Mouse (Mus musculus) embryo, embryonic 10.5 days (tissue): ENCODE measurements at regions not wholly inside any gene's neighbourhood (a gene's known extent, or its start where the extent isn't known, plus 50 kb on each side); places are given as distances from the start of the nearest gene placed in this dataset.

Experiments
- DNase-seq: peaks from one replicate; pipeline ENCODE4 v3.0.0-alpha.2; 2015; ENCODE audit warnings: low spot score

- DNase-seq: no peak
Measured at GRCm38 (mm10) chr8:42144220-42144619, 727.3 kb upstream of the Frg1 start.

GRCm38 (mm10) chr8:42107582-42107981, 690.7 kb upstream of the Frg1 start:
- no peak for DNase-seq

- DNase-seq: no peak
Measured at GRCm38 (mm10) chr8:42069314-42069713, 652.4 kb upstream of the Frg1 start.

- peak; percentile 9 for DNase-seq
Measured at GRCm38 (mm10) chr8:42043526-42043925, 626.7 kb upstream of the Frg1 start.

GRCm38 (mm10) chr8:42039245-42039644, 622.4 kb upstream of the Frg1 start:
- DNase-seq: no peak

GRCm38 (mm10) chr8:42026934-42027333, 610.1 kb upstream of the Frg1 start:
- no peak for DNase-seq

- peak; percentile 40 for DNase-seq
Measured at GRCm38 (mm10) chr8:42017786-42018185, 600.9 kb upstream of the Frg1 start.

- DNase-seq: no peak
Measured at GRCm38 (mm10) chr8:42003170-42003569, 586.3 kb upstream of the Frg1 start.

GRCm38 (mm10) chr8:41989040-41989501, 572.2 kb upstream of the Frg1 start:
- DNase-seq: no peak

- no peak for DNase-seq
Measured at GRCm38 (mm10) chr8:41988216-41988615, 571.3 kb upstream of the Frg1 start.

- DNase-seq: no peak
Measured at GRCm38 (mm10) chr8:41987417-41987816, 570.5 kb upstream of the Frg1 start.

- no peak for DNase-seq
Measured at GRCm38 (mm10) chr8:41972416-41972815, 555.5 kb upstream of the Frg1 start.

GRCm38 (mm10) chr8:41970536-41970935, 553.7 kb upstream of the Frg1 start:
- no peak for DNase-seq

- DNase-seq: no peak
Measured at GRCm38 (mm10) chr8:41969408-41969807, 552.5 kb upstream of the Frg1 start.

GRCm38 (mm10) chr8:41964088-41964487, 547.2 kb upstream of the Frg1 start:
- no peak for DNase-seq

GRCm38 (mm10) chr8:41956878-41957277, 540.0 kb upstream of the Frg1 start:
- no peak for DNase-seq

GRCm38 (mm10) chr8:41950736-41951135, 533.9 kb upstream of the Frg1 start:
- no peak for DNase-seq

- no peak for DNase-seq
Measured at GRCm38 (mm10) chr8:41939298-41939697, 522.4 kb upstream of the Frg1 start.

- no peak for DNase-seq
Measured at GRCm38 (mm10) chr8:41921106-41921505, 504.2 kb upstream of the Frg1 start.

- DNase-seq: no peak
Measured at GRCm38 (mm10) chr8:41920536-41920935, 503.7 kb upstream of the Frg1 start.

GRCm38 (mm10) chr8:41878029-41878748, 461.3 kb upstream of the Frg1 start:
- peak; percentile 14 for DNase-seq

- no peak for DNase-seq
Measured at GRCm38 (mm10) chr8:41869681-41870356, 452.9 kb upstream of the Frg1 start.

- DNase-seq: no peak
Measured at GRCm38 (mm10) chr8:41860918-41861317, 444.0 kb upstream of the Frg1 start.

- DNase-seq: no peak
Measured at GRCm38 (mm10) chr8:41831713-41832112, 414.8 kb upstream of the Frg1 start.
